In genomic region chr2:73431959-73432396, GRCm38 (mm10) we compare ENCODE assay signal across 8 mouse cellular contexts. TPM values are rescaled to one million over a fixed set of nuclear protein-coding genes. Genes with fewer than 3 reads are reported as not detected.
DNase-seq lines count a peak whose midpoint lies in the region; ATAC-seq and TF ChIP-seq lines count a peak whose summit lies in the region.

No protein-coding gene starts in this region.

- no peak for DNase-seq in kidney, adult 2 months
- peak; percentile 72 for DNase-seq in ZHBTc4 (ENCODE audit: low read depth, low spot score)
- DNase-seq in heart, postnatal 0 days (ENCODE audit: low spot score): no peak
- peak; percentile 21 for DNase-seq in midbrain, embryonic 10.5 days (ENCODE audit: low spot score)
- DNase-seq in left cerebral cortex, postnatal 36 days (ENCODE audit: low spot score in 2 of 2): no peak
- no peak for DNase-seq in right cerebral cortex, postnatal 25 days
- DNase-seq in thymus, adult 2 months: no peak

- H3K27ac ChIP-seq in kidney, embryonic 15.5 days: peak overlapping the region; percentile 52
- no peak overlapping the region for H3K27ac ChIP-seq in kidney, adult 2 months (ENCODE audit: insufficient read depth, low read depth, low read length)
- no peak overlapping the region for H3K27ac ChIP-seq in heart, postnatal 0 days (ENCODE audit: low read depth)
- H3K27ac ChIP-seq in midbrain, embryonic 10.5 days (replicated peaks): peak overlapping the region; percentile 38; the same call in 1 of the 2 replicates
- H3K27ac ChIP-seq in thymus, adult 2 months (ENCODE audit: control insufficient read depth, insufficient read depth, low read length): no peak overlapping the region

- peaks cover 6% of the 10 kb centered on the region; the same call in 1 of the 2 replicates for H3K4me1 ChIP-seq in kidney, embryonic 15.5 days
- H3K4me1 ChIP-seq in kidney, adult 2 months (ENCODE audit: control insufficient read depth, insufficient read depth, low read length): no peaks in the 10 kb centered on the region
- no peaks in the 10 kb centered on the region for H3K4me1 ChIP-seq in heart, postnatal 0 days (ENCODE audit: control insufficient read depth, insufficient read depth)
- H3K4me1 ChIP-seq in midbrain, embryonic 10.5 days: peaks cover 5% of the 10 kb centered on the region
- peaks cover 8% of the 10 kb centered on the region; the same call in 1 of the 2 replicates for H3K4me1 ChIP-seq in thymus, adult 2 months (replicated peaks; ENCODE audit: control insufficient read depth, insufficient read depth, low read length)

- no peak for TF ChIP-seq POLR2A in kidney, adult 2 months (IDR thresholded peaks at IDR 0.05; ENCODE audit: low read depth, low read length)
- TF ChIP-seq POLR2A in thymus, adult 2 months (IDR thresholded peaks at IDR 0.05; ENCODE audit: control insufficient read depth, extremely low read depth, insufficient read depth, low read length, poor library complexity): no peak

- H3K9me3 ChIP-seq in kidney, embryonic 15.5 days (replicated peaks): no peaks in the 10 kb centered on the region
- H3K9me3 ChIP-seq in heart, postnatal 0 days (replicated peaks; ENCODE audit: control insufficient read depth, low read length): no peaks in the 10 kb centered on the region
- no peaks in the 10 kb centered on the region for H3K9me3 ChIP-seq in midbrain, embryonic 10.5 days (replicated peaks)

- peak overlapping the region; percentile 37 for H3K4me2 ChIP-seq in kidney, embryonic 15.5 days
- peak overlapping the region; percentile 51 for H3K4me2 ChIP-seq in heart, postnatal 0 days (ENCODE audit: low read depth, low read length)

- intact Hi-C loops in left cerebral cortex, postnatal 36 days (cut with DNase I): no loop called here

- TF ChIP-seq CTCF in kidney, adult 2 months (conservative IDR thresholded peaks at IDR 0.05; ENCODE audit: insufficient read depth, insufficient read length, low read depth, low read length): no peak
- TF ChIP-seq CTCF in heart, postnatal 0 days (IDR thresholded peaks at IDR 0.05; ENCODE audit: low read depth): no peak
- no peak for TF ChIP-seq CTCF in thymus, adult 2 months (IDR thresholded peaks at IDR 0.05; ENCODE audit: borderline replicate concordance, control insufficient read depth, extremely low read depth, insufficient read depth, low read length, poor library complexity)

- WGBS in kidney, embryonic 15.5 days: 36% methylated on average over 14 of the region's 14 CpGs
- WGBS in kidney, adult 2 months: 54% methylated on average over 14 of the region's 14 CpGs
- WGBS in heart, postnatal 0 days: 36% methylated on average over 14 of the region's 14 CpGs
- WGBS in midbrain, embryonic 10.5 days: 36% methylated on average over 14 of the region's 14 CpGs
- 86% methylated on average over 14 of the region's 14 CpGs for WGBS in thymus, adult 2 months

- no peak overlapping the region for H3K9ac ChIP-seq in kidney, embryonic 15.5 days
- H3K9ac ChIP-seq in heart, postnatal 0 days (replicated peaks; ENCODE audit: low read depth, low read length): no peak overlapping the region; the same call in 1 of the 2 replicates

- TF ChIP-seq EP300 in heart, postnatal 0 days (IDR thresholded peaks at IDR 0.05; ENCODE audit: low read depth): no peak

- peak; percentile 60; the same call in 1 of the 2 replicates for ATAC-seq in kidney, embryonic 15.5 days (replicated peaks; ENCODE audit: low FRiP score)
- no peak for ATAC-seq in heart, postnatal 0 days (ENCODE audit: insufficient read depth, low read depth)

- H3K27me3 ChIP-seq in kidney, embryonic 15.5 days: no peaks in the 10 kb centered on the region
- no peaks in the 10 kb centered on the region for H3K27me3 ChIP-seq in kidney, adult 2 months (replicated peaks; ENCODE audit: control insufficient read depth, insufficient read depth, low read length)
- H3K27me3 ChIP-seq in heart, postnatal 0 days (ENCODE audit: control insufficient read depth, insufficient read depth, low read length): no peaks in the 10 kb centered on the region
- no peaks in the 10 kb centered on the region for H3K27me3 ChIP-seq in midbrain, embryonic 10.5 days (ENCODE audit: low read depth, poor library complexity, severe bottlenecking)
- H3K27me3 ChIP-seq in thymus, adult 2 months (ENCODE audit: control insufficient read depth, insufficient read depth, low read length): no peaks in the 10 kb centered on the region

- peak overlapping the region; percentile 8; the same call in 1 of the 2 replicates for H3K4me3 ChIP-seq in kidney, embryonic 15.5 days (replicated peaks)
- H3K4me3 ChIP-seq in kidney, adult 2 months (ENCODE audit: insufficient read depth, low read depth, low read length): no peak overlapping the region
- peak overlapping the region; percentile 15; the same call in 1 of the 2 replicates for H3K4me3 ChIP-seq in heart, postnatal 0 days (ENCODE audit: low read depth, low read length)
- H3K4me3 ChIP-seq in midbrain, embryonic 10.5 days: peak overlapping the region; percentile 28; the same call in 1 of the 2 replicates
- H3K4me3 ChIP-seq in thymus, adult 2 months (ENCODE audit: control insufficient read depth, insufficient read depth, low read length): no peak overlapping the region

- peaks cover 43% of the 10 kb centered on the region for H3K36me3 ChIP-seq in kidney, embryonic 15.5 days
- no peaks in the 10 kb centered on the region; the same call in 1 of the 2 replicates for H3K36me3 ChIP-seq in kidney, adult 2 months (ENCODE audit: control insufficient read depth, insufficient read depth, low read length)
- H3K36me3 ChIP-seq in heart, postnatal 0 days (replicated peaks; ENCODE audit: control insufficient read depth, insufficient read depth, low read length): peaks cover 29% of the 10 kb centered on the region
- H3K36me3 ChIP-seq in midbrain, embryonic 10.5 days: peaks cover 37% of the 10 kb centered on the region
- H3K36me3 ChIP-seq in thymus, adult 2 months (ENCODE audit: control insufficient read depth, insufficient read depth, low read length): peaks cover 55% of the 10 kb centered on the region

RNA-seq across cellular contexts. Expression of gene Gpr155, which starts 45.6 kb away (rescaled TPM):
- polyA plus RNA-seq in kidney, embryonic 15.5 days (2015; fragmentation: Nextera tagmentation; extraction: Ambion mirVana): 6.2 and 6.7 TPM in 2 replicates
- 6.2 and 9.1 TPM in 2 replicates for polyA plus RNA-seq in kidney, adult 2 months (2012; rRNA removed)
- total RNA-seq in heart, postnatal 0 days (2014; rRNA removed; ENCODE audit: low replicate concordance): 11.3 and 19.0 TPM in 2 replicates
- polyA plus RNA-seq in heart, postnatal 0 days (2015; fragmentation: Nextera tagmentation; extraction: Ambion mirVana): 6.8 and 8.5 TPM in 2 replicates
- polyA plus RNA-seq in midbrain, embryonic 10.5 days (2016; fragmentation: Nextera tagmentation; extraction: Ambion mirVana): 1.7 and 2.3 TPM in 2 replicates
- total RNA-seq in left cerebral cortex, postnatal 36 days (2021): 10 to 100 TPM; 37.9 to 41.7 TPM
- 3.1 and 3.5 TPM in 2 replicates for polyA plus RNA-seq in thymus, adult 2 months (2012; rRNA removed)

Comparison
In these comparisons a context has a peak if more than half of its experiments do, and no peak if none do; other contexts are left out.
1. H3K27ac ChIP-seq: peak in kidney, embryonic 15.5 days (single experiment) and midbrain, embryonic 10.5 days (single experiment); none in kidney, adult 2 months (single experiment), heart, postnatal 0 days (single experiment) and thymus, adult 2 months (single experiment).
2. H3K4me3 ChIP-seq: peak in kidney, embryonic 15.5 days (single experiment), heart, postnatal 0 days (single experiment) and midbrain, embryonic 10.5 days (single experiment); none in kidney, adult 2 months (single experiment) and thymus, adult 2 months (single experiment).
3. DNase-seq: peak in ZHBTc4 (single experiment) and midbrain, embryonic 10.5 days (single experiment); none in kidney, adult 2 months (single experiment), heart, postnatal 0 days (single experiment), left cerebral cortex, postnatal 36 days (0 of 2), right cerebral cortex, postnatal 25 days (single experiment) and thymus, adult 2 months (single experiment).